Mouse (Mus musculus): ENCODE data around the gene P2rx1. TPM values are rescaled to one million over a fixed set of nuclear protein-coding genes. Genes with fewer than 3 reads are reported as not detected.

Gene P2rx1
- polyA plus RNA-seq, 1 experiment from 2014 or later: 0.53 TPM

GRCm38 (mm10) chr11:73024236-73024904 is 25.5 kb downstream of the P2rx1 start:
- no peak overlapping the region for H3K4me2 ChIP-seq (ENCODE audit: low read length)
- H3K4me1 ChIP-seq (ENCODE audit: control insufficient read depth, insufficient read depth, low read length): no peaks in the 10 kb centered on the region
- no peak overlapping the region for H3K27ac ChIP-seq (ENCODE audit: low read depth, low read length)
- H3K36me3 ChIP-seq (ENCODE audit: control insufficient read depth, insufficient read depth, low read length): 0 out of 2 replicates have a peak, but pooled peaks cover 3% of the 10 kb centered on the region
- DNase-seq (ENCODE audit: low spot score) (no peak), ATAC-seq (no peak)
- H3K9me3 ChIP-seq (replicated peaks; ENCODE audit: control insufficient read depth, low read length): no peaks in the 10 kb centered on the region
- peaks cover 18% of the 10 kb centered on the region for H3K27me3 ChIP-seq (replicated peaks; ENCODE audit: control insufficient read depth, insufficient read depth, low read length)
- no peak overlapping the region for H3K4me3 ChIP-seq (ENCODE audit: low read depth, low read length)
- WGBS: 68% methylated on average over 7 of the region's 7 CpGs
- no peak overlapping the region for H3K9ac ChIP-seq (ENCODE audit: low read length)

GRCm38 (mm10) chr11:73026961-73027360 is 28.1 kb downstream of the P2rx1 start:
- Histone ChIP-seq H3K4me3 (ENCODE audit: low read depth, low read length) (no peak overlapping the region), H3K9me3 (replicated peaks; ENCODE audit: control insufficient read depth, low read length) (no peaks in the 10 kb centered on the region), H3K4me1 (ENCODE audit: control insufficient read depth, insufficient read depth, low read length) (peaks cover 7% of the 10 kb centered on the region; the same call in 1 of the 2 replicates), H3K27ac (ENCODE audit: low read depth, low read length) (no peak overlapping the region), H3K4me2 (ENCODE audit: low read length) (no peak overlapping the region), H3K9ac (ENCODE audit: low read length) (no peak overlapping the region), H3K36me3 (ENCODE audit: control insufficient read depth, insufficient read depth, low read length) (0 out of 2 replicates have a peak, but pooled peaks cover 3% of the 10 kb centered on the region), H3K27me3 (replicated peaks; ENCODE audit: control insufficient read depth, insufficient read depth, low read length) (no peaks in the 10 kb centered on the region)
- ATAC-seq (no peak), DNase-seq (ENCODE audit: low spot score) (no peak)
- WGBS: 64% methylated on average over 8 of the region's 8 CpGs

- Histone ChIP-seq H3K9me3 (replicated peaks; ENCODE audit: control insufficient read depth, low read length) (no peaks in the 10 kb centered on the region), H3K27me3 (replicated peaks; ENCODE audit: control insufficient read depth, insufficient read depth, low read length) (no peaks in the 10 kb centered on the region), H3K36me3 (ENCODE audit: control insufficient read depth, insufficient read depth, low read length) (0 out of 2 replicates have a peak, but pooled peaks cover 3% of the 10 kb centered on the region), H3K9ac (ENCODE audit: low read length) (peak overlapping the region; percentile 43; the same call in 1 of the 2 replicates), H3K4me2 (ENCODE audit: low read length) (peak overlapping the region; percentile 55), H3K27ac (ENCODE audit: low read depth, low read length) (peak overlapping the region; percentile 15; the same call in 1 of the 2 replicates), H3K4me1 (ENCODE audit: control insufficient read depth, insufficient read depth, low read length) (peaks cover 7% of the 10 kb centered on the region; the same call in 1 of the 2 replicates), H3K4me3 (ENCODE audit: low read depth, low read length) (peak overlapping the region; percentile 17)
- ATAC-seq: peak; percentile 94
- 24% methylated on average over 20 of the region's 20 CpGs for WGBS
- DNase-seq (ENCODE audit: low spot score): peak; percentile 97
These were observed 32.1 kb downstream of the P2rx1 start for GRCm38 (mm10) chr11:73030821-73031498.

GRCm38 (mm10) chr11:73031536-73031935 is 32.6 kb downstream of the P2rx1 start:
- DNase-seq (ENCODE audit: low spot score): no peak
- H3K4me3 ChIP-seq (ENCODE audit: low read depth, low read length): no peak overlapping the region
- no peaks in the 10 kb centered on the region for H3K27me3 ChIP-seq (replicated peaks; ENCODE audit: control insufficient read depth, insufficient read depth, low read length)
- H3K36me3 ChIP-seq (ENCODE audit: control insufficient read depth, insufficient read depth, low read length): no peaks in the 10 kb centered on the region
- H3K9me3 ChIP-seq (replicated peaks; ENCODE audit: control insufficient read depth, low read length): no peaks in the 10 kb centered on the region
- H3K9ac ChIP-seq (ENCODE audit: low read length): peak overlapping the region; percentile 43; the same call in 1 of the 2 replicates
- ATAC-seq: no peak
- peaks cover 7% of the 10 kb centered on the region; the same call in 1 of the 2 replicates for H3K4me1 ChIP-seq (ENCODE audit: control insufficient read depth, insufficient read depth, low read length)
- H3K27ac ChIP-seq (ENCODE audit: low read depth, low read length): peak overlapping the region; percentile 15; the same call in 1 of the 2 replicates
- H3K4me2 ChIP-seq (ENCODE audit: low read length): peak overlapping the region; percentile 55; the same call in 1 of the 2 replicates
- 67% methylated on average over 5 of the region's 5 CpGs for WGBS

GRCm38 (mm10) chr11:73036077-73036476 is 37.2 kb downstream of the P2rx1 start:
- H3K27ac ChIP-seq (ENCODE audit: low read depth, low read length): no peak overlapping the region
- no peaks in the 10 kb centered on the region for H3K27me3 ChIP-seq (replicated peaks; ENCODE audit: control insufficient read depth, insufficient read depth, low read length)
- H3K4me3 ChIP-seq (ENCODE audit: low read depth, low read length): no peak overlapping the region
- 84% methylated on average over 7 of the region's 7 CpGs for WGBS
- DNase-seq (ENCODE audit: low spot score) (no peak), ATAC-seq (no peak)
- H3K4me1 ChIP-seq (ENCODE audit: control insufficient read depth, insufficient read depth, low read length): peaks cover 6% of the 10 kb centered on the region; the same call in 1 of the 2 replicates
- no peak overlapping the region for H3K9ac ChIP-seq (ENCODE audit: low read length)
- H3K36me3 ChIP-seq (ENCODE audit: control insufficient read depth, insufficient read depth, low read length): peaks cover 6% of the 10 kb centered on the region; the same call in 1 of the 2 replicates
- H3K4me2 ChIP-seq (ENCODE audit: low read length): no peak overlapping the region
- H3K9me3 ChIP-seq (replicated peaks; ENCODE audit: control insufficient read depth, low read length): no peaks in the 10 kb centered on the region

GRCm38 (mm10) chr11:73036889-73037288 is 38.0 kb downstream of the P2rx1 start:
- ATAC-seq: no peak

GRCm38 (mm10) chr11:73037691-73038090 is 38.8 kb downstream of the P2rx1 start:
- Histone ChIP-seq H3K4me1 (ENCODE audit: control insufficient read depth, insufficient read depth, low read length) (no peaks in the 10 kb centered on the region), H3K36me3 (ENCODE audit: control insufficient read depth, insufficient read depth, low read length) (peaks cover 6% of the 10 kb centered on the region; the same call in 1 of the 2 replicates), H3K9ac (ENCODE audit: low read length) (no peak overlapping the region), H3K4me3 (ENCODE audit: low read depth, low read length) (no peak overlapping the region), H3K27ac (ENCODE audit: low read depth, low read length) (no peak overlapping the region), H3K9me3 (replicated peaks; ENCODE audit: control insufficient read depth, low read length) (no peaks in the 10 kb centered on the region), H3K27me3 (replicated peaks; ENCODE audit: control insufficient read depth, insufficient read depth, low read length) (no peaks in the 10 kb centered on the region), H3K4me2 (ENCODE audit: low read length) (no peak overlapping the region)
- 79% methylated on average over 3 of the region's 3 CpGs for WGBS
- ATAC-seq (no peak), DNase-seq (ENCODE audit: low spot score) (no peak)

More at GRCm38 (mm10) chr11:73036889-73037288, 38.0 kb downstream of the P2rx1 start:
- Histone ChIP-seq H3K4me3 (ENCODE audit: low read depth, low read length) (no peak overlapping the region), H3K4me2 (ENCODE audit: low read length) (no peak overlapping the region), H3K4me1 (ENCODE audit: control insufficient read depth, insufficient read depth, low read length) (no peaks in the 10 kb centered on the region), H3K36me3 (ENCODE audit: control insufficient read depth, insufficient read depth, low read length) (peaks cover 6% of the 10 kb centered on the region; the same call in 1 of the 2 replicates), H3K9me3 (replicated peaks; ENCODE audit: control insufficient read depth, low read length) (no peaks in the 10 kb centered on the region), H3K27me3 (replicated peaks; ENCODE audit: control insufficient read depth, insufficient read depth, low read length) (no peaks in the 10 kb centered on the region), H3K27ac (ENCODE audit: low read depth, low read length) (no peak overlapping the region), H3K9ac (ENCODE audit: low read length) (no peak overlapping the region)
- WGBS: 69% methylated on average over 6 of the region's 6 CpGs
- DNase-seq (ENCODE audit: low spot score): no peak

- no peaks in the 10 kb centered on the region for H3K27me3 ChIP-seq (replicated peaks; ENCODE audit: control insufficient read depth, insufficient read depth, low read length)
- 59% methylated on average over 9 of the region's 9 CpGs for WGBS
- DNase-seq (ENCODE audit: low spot score): peak; percentile 83
- peaks cover 6% of the 10 kb centered on the region; the same call in 1 of the 2 replicates for H3K36me3 ChIP-seq (ENCODE audit: control insufficient read depth, insufficient read depth, low read length)
- H3K27ac ChIP-seq (ENCODE audit: low read depth, low read length): no peak overlapping the region
- H3K4me2 ChIP-seq (ENCODE audit: low read length): no peak overlapping the region
- no peak overlapping the region for H3K4me3 ChIP-seq (ENCODE audit: low read depth, low read length)
- peak; percentile 79 for ATAC-seq
- no peak overlapping the region for H3K9ac ChIP-seq (ENCODE audit: low read length)
- H3K9me3 ChIP-seq (replicated peaks; ENCODE audit: control insufficient read depth, low read length): no peaks in the 10 kb centered on the region
- no peaks in the 10 kb centered on the region for H3K4me1 ChIP-seq (ENCODE audit: control insufficient read depth, insufficient read depth, low read length)
These were observed 40.3 kb downstream of the P2rx1 start for GRCm38 (mm10) chr11:73039102-73039799.

Measured in forebrain, embryonic 14.5 days (tissue).